Mouse (Mus musculus): ENCODE measurements at regions not wholly inside any gene's neighbourhood (a gene's known extent, or its start where the extent isn't known, plus 50 kb on each side); places are given as distances from the start of the nearest gene placed in this dataset.

GRCm38 (mm10) chrX:161487691-161488090 is 200.4 kb downstream of the Gm15262 start:
- in situ Hi-C loops (cut with MboI): no loop called here

GRCm38 (mm10) chrX:161511341-161511740 is 205.5 kb upstream of the Rai2 start:
- in situ Hi-C loops (cut with MboI): no loop called here

GRCm38 (mm10) chrX:161523432-161524256 is 193.2 kb upstream of the Rai2 start:
- in situ Hi-C loops (cut with MboI): no loop called here

GRCm38 (mm10) chrX:161524257-161524646 is 192.6 kb upstream of the Rai2 start:
- in situ Hi-C loops (cut with MboI): no loop called here

- in situ Hi-C loops (cut with MboI): no loop called here
Measured at GRCm38 (mm10) chrX:161537290-161537689, 179.6 kb upstream of the Rai2 start.

- in situ Hi-C loops (cut with MboI): no loop called here
Measured at GRCm38 (mm10) chrX:161556896-161557295, 160.0 kb upstream of the Rai2 start.

- in situ Hi-C loops (cut with MboI): no loop called here
Measured at GRCm38 (mm10) chrX:161558511-161558910, 158.4 kb upstream of the Rai2 start.

- in situ Hi-C loops (cut with MboI): no loop called here
Measured at GRCm38 (mm10) chrX:161566435-161566834, 150.4 kb upstream of the Rai2 start.

GRCm38 (mm10) chrX:161582019-161582659 is 134.7 kb upstream of the Rai2 start:
- in situ Hi-C loops (cut with MboI): no loop called here

- in situ Hi-C loops (cut with MboI): no loop called here
Measured at GRCm38 (mm10) chrX:161583872-161584271, 133.0 kb upstream of the Rai2 start.

- in situ Hi-C loops (cut with MboI): loop anchor here (25.0 kb wide), 1 partner anchor 103 kb away; no protein-coding TSS in a partner anchor
Measured at GRCm38 (mm10) chrX:161633869-161634268, 83.0 kb upstream of the Rai2 start.

- in situ Hi-C loops (cut with MboI): loop anchor here (25.0 kb wide), 1 partner anchor 103 kb away; no protein-coding TSS in a partner anchor
Measured at GRCm38 (mm10) chrX:161634342-161634741, 82.5 kb upstream of the Rai2 start.

GRCm38 (mm10) chrX:161635678-161636077 is 81.2 kb upstream of the Rai2 start:
- in situ Hi-C loops (cut with MboI): loop anchor here (25.0 kb wide), 1 partner anchor 102 kb away; no protein-coding TSS in a partner anchor

GRCm38 (mm10) chrX:161653106-161653505 is 63.8 kb upstream of the Rai2 start:
- in situ Hi-C loops (cut with MboI): no loop called here

- in situ Hi-C loops (cut with MboI): no loop called here
Measured at GRCm38 (mm10) chrX:161660106-161660505, 56.8 kb upstream of the Rai2 start.

GRCm38 (mm10) chrX:161661936-161662335 is 54.9 kb upstream of the Rai2 start:
- in situ Hi-C loops (cut with MboI): no loop called here
